ENCODE assay signal across 9 mouse cellular contexts in the genomic region with DNA sequence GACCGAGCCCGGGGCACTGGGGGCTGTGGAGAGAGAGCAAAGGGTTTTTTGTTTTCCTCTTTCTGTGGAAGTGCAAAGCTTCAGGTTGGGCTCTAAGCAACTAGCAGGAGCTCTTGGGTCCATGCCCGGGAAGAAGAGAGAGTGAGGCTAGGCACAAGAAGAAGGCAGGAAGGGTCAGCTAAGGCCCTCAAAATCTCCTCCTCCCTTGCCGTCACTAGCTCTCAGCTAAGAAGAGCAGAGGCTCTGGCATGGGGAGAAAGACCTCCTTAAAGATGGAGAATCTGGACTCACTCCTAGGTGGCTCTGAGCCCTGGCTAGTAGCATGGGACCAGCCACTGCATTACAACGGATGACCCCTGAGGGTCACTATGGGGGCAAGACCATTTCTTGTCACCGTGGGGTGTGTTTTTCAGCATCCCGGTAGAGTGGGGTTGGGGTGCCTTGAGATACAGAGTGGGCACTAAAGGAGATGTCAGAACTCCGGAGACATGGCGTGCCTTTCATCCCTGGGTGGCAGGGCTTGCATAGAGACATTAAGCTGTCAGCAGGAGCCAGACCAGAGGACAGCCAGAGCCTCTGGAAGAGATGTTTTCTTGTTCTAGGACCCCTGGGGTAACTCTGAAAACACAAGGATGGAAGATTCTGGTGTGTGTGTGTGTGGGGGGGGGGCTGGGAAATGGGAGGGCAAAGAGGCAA. TPM values are rescaled to one million over a fixed set of nuclear protein-coding genes. Genes with fewer than 3 reads are reported as not detected.
A peak's percentile ranks its signal among the peaks of the same experiment; 100 is the strongest.
DNase-seq lines count a peak whose midpoint lies in the region; ATAC-seq lines count a peak whose summit lies in the region.
"Had no signal": no experiment of that assay in that cellular context is flagged by ENCODE, and none has a peak within 500 bp of the region (broad histone marks: within the 10 kb centered on the region; RNA-seq: fewer than 3 reads in every experiment).

No protein-coding gene starts in this region.

- peaks cover 20% of the 10 kb centered on the region for H3K4me1 ChIP-seq in midbrain, embryonic 11.5 days (ENCODE audit: control insufficient read depth, insufficient read depth, low read length)
- peaks cover 12% of the 10 kb centered on the region; the same call in 1 of the 2 replicates for H3K4me1 ChIP-seq in midbrain, embryonic 14.5 days (ENCODE audit: control insufficient read depth, insufficient read depth, low read length)
- H3K4me1 ChIP-seq in intestine, embryonic 14.5 days (replicated peaks; ENCODE audit: control insufficient read depth, insufficient read depth, low read length): peaks cover 34% of the 10 kb centered on the region
- peaks cover 49% of the 10 kb centered on the region for H3K4me1 ChIP-seq in lung, embryonic 16.5 days (replicated peaks; ENCODE audit: control insufficient read depth, insufficient read depth, low read length)

- no peak overlapping the region for H3K27ac ChIP-seq in midbrain, embryonic 11.5 days (ENCODE audit: low read depth, low read length)
- no peak overlapping the region for H3K27ac ChIP-seq in midbrain, embryonic 14.5 days (replicated peaks; ENCODE audit: low read depth, low read length)
- H3K27ac ChIP-seq in intestine, embryonic 14.5 days (ENCODE audit: low read depth): peak overlapping the region; percentile 51; the same call in 1 of the 2 replicates
- peak overlapping the region; percentile 69 for H3K27ac ChIP-seq in lung, embryonic 16.5 days (ENCODE audit: low read length)
- H3K27ac ChIP-seq: midbrain, embryonic 12.5 days had no signal

- no peak overlapping the region for H3K9ac ChIP-seq in midbrain, embryonic 11.5 days (ENCODE audit: low read length)
- no peak overlapping the region for H3K9ac ChIP-seq in midbrain, embryonic 14.5 days (replicated peaks; ENCODE audit: low read length)
- no peak overlapping the region for H3K9ac ChIP-seq in intestine, embryonic 14.5 days (ENCODE audit: low read length)
- H3K9ac ChIP-seq in lung, embryonic 16.5 days (ENCODE audit: low read length): no peak overlapping the region; the same call in 1 of the 2 replicates
- H3K9ac ChIP-seq: midbrain, embryonic 12.5 days had no signal

- H3K36me3 ChIP-seq in midbrain, embryonic 11.5 days (ENCODE audit: control insufficient read depth, insufficient read depth, low read length): no peaks in the 10 kb centered on the region
- 0 out of 2 replicates have a peak, but pooled peaks cover 6% of the 10 kb centered on the region for H3K36me3 ChIP-seq in midbrain, embryonic 14.5 days (ENCODE audit: control insufficient read depth, insufficient read depth, low read length)
- no peaks in the 10 kb centered on the region for H3K36me3 ChIP-seq in intestine, embryonic 14.5 days (ENCODE audit: control insufficient read depth, insufficient read depth, low read length)
- no peaks in the 10 kb centered on the region for H3K36me3 ChIP-seq in lung, embryonic 16.5 days (ENCODE audit: control insufficient read depth, insufficient read depth, low read length)

- no peaks in the 10 kb centered on the region for H3K9me3 ChIP-seq in midbrain, embryonic 11.5 days (ENCODE audit: control insufficient read depth, low read length)
- H3K9me3 ChIP-seq in midbrain, embryonic 14.5 days (ENCODE audit: control insufficient read depth, low read length): no peaks in the 10 kb centered on the region
- H3K9me3 ChIP-seq in intestine, embryonic 14.5 days (ENCODE audit: control insufficient read depth, low read length): no peaks in the 10 kb centered on the region
- no peaks in the 10 kb centered on the region for H3K9me3 ChIP-seq in lung, embryonic 16.5 days (ENCODE audit: control insufficient read depth, low read length)
- H3K9me3 ChIP-seq: midbrain, embryonic 12.5 days had no signal

- no peak overlapping the region for H3K4me2 ChIP-seq in midbrain, embryonic 11.5 days
- no peak overlapping the region for H3K4me2 ChIP-seq in midbrain, embryonic 14.5 days (ENCODE audit: low read length)
- no peak overlapping the region for H3K4me2 ChIP-seq in intestine, embryonic 14.5 days (ENCODE audit: low read length)
- no peak overlapping the region for H3K4me2 ChIP-seq in lung, embryonic 16.5 days (ENCODE audit: low read depth, low read length)
- H3K4me2 ChIP-seq: midbrain, embryonic 12.5 days had no signal

- ATAC-seq in midbrain, embryonic 11.5 days (ENCODE audit: low FRiP score): 0 out of 2 replicates have a peak, but pooled peaks have one; percentile 16
- no peak for ATAC-seq in midbrain, embryonic 14.5 days (ENCODE audit: low FRiP score, low TSS enrichment)
- ATAC-seq in intestine, embryonic 14.5 days (replicated peaks; ENCODE audit: low FRiP score, low TSS enrichment, low read depth): no peak
- ATAC-seq in lung, embryonic 16.5 days (ENCODE audit: low read depth): peak; percentile 3; the same call in 1 of the 2 replicates
- no peak for ATAC-seq in inflammation-experienced regulatory T-cells, adult 6 months

- H3K4me3 ChIP-seq in midbrain, embryonic 11.5 days (ENCODE audit: low read depth, low read length): no peak overlapping the region
- H3K4me3 ChIP-seq in midbrain, embryonic 14.5 days (replicated peaks; ENCODE audit: low read depth, low read length): no peak overlapping the region
- H3K4me3 ChIP-seq in intestine, embryonic 14.5 days (ENCODE audit: low read depth, low read length): no peak overlapping the region
- no peak overlapping the region for H3K4me3 ChIP-seq in lung, embryonic 16.5 days (ENCODE audit: low read length)
- H3K4me3 ChIP-seq: midbrain, embryonic 12.5 days had no signal

- 28% methylated on average over 9 of the region's 9 CpGs for WGBS in midbrain, embryonic 11.5 days
- WGBS in midbrain, embryonic 14.5 days: 26% methylated on average over 9 of the region's 9 CpGs
- 45% methylated on average over 9 of the region's 9 CpGs for WGBS in intestine, embryonic 14.5 days
- 37% methylated on average over 9 of the region's 9 CpGs for WGBS in lung, embryonic 16.5 days

- H3K27me3 ChIP-seq in midbrain, embryonic 11.5 days (ENCODE audit: control insufficient read depth, insufficient read depth, low read length): 0 out of 2 replicates have a peak, but pooled peaks cover 2% of the 10 kb centered on the region
- H3K27me3 ChIP-seq in midbrain, embryonic 14.5 days (ENCODE audit: control insufficient read depth, insufficient read depth, low read length): no peaks in the 10 kb centered on the region
- no peaks in the 10 kb centered on the region for H3K27me3 ChIP-seq in intestine, embryonic 14.5 days (replicated peaks; ENCODE audit: control insufficient read depth, insufficient read depth, low read length)
- H3K27me3 ChIP-seq in lung, embryonic 16.5 days (ENCODE audit: control insufficient read depth, insufficient read depth, low read depth, low read length): no peaks in the 10 kb centered on the region

- DNase-seq in embryo, embryonic 10.5 days (ENCODE audit: low spot score): peak; percentile 48
- no peak for DNase-seq in embryo, embryonic 10 days (ENCODE audit: low spot score)
- no peak for DNase-seq in midbrain, embryonic 11.5 days (ENCODE audit: low spot score, missing footprints)
- no peak for DNase-seq in midbrain, embryonic 14.5 days
- DNase-seq in intestine, embryonic 14.5 days (ENCODE audit: low spot score): no peak
- no peak for DNase-seq in c-Kit-positive CD71-positive TER-119-positive erythroid progenitor cells, embryonic 14.5 days (ENCODE audit: low spot score)

RNA-seq across cellular contexts. Expression of gene Cdc42ep4, which starts 54.8 kb away (rescaled TPM):
- 54.6 and 60.4 TPM in 2 replicates for polyA plus RNA-seq in midbrain, embryonic 11.5 days (2014; fragmentation: Nextera tagmentation; extraction: Ambion mirVana)
- 45.4 and 49.5 TPM in 2 replicates for polyA plus RNA-seq in midbrain, embryonic 14.5 days (2014; fragmentation: Nextera tagmentation; extraction: Ambion mirVana)
- polyA plus RNA-seq in intestine, embryonic 14.5 days (2014; fragmentation: Nextera tagmentation; extraction: Ambion mirVana): 46.8 and 52.0 TPM in 2 replicates
- 129 and 130 TPM in 2 replicates for polyA plus RNA-seq in lung, embryonic 16.5 days (2015; fragmentation: Nextera tagmentation; extraction: Ambion mirVana)
- 1 to 10 TPM; 1.2 to 2.9 (median 1.5) TPM for polyA plus RNA-seq in inflammation-experienced regulatory T-cells, adult 6 months (2017; shearing (Covaris generic))

Comparison
In these comparisons a context has a peak if more than half of its experiments do, and no peak if none do; other contexts are left out.
1. ATAC-seq: peak in midbrain, embryonic 11.5 days (single experiment) and lung, embryonic 16.5 days (single experiment); none in midbrain, embryonic 14.5 days (single experiment), intestine, embryonic 14.5 days (single experiment) and inflammation-experienced regulatory T-cells, adult 6 months (single experiment).
2. H3K27ac ChIP-seq: peak in intestine, embryonic 14.5 days (single experiment) and lung, embryonic 16.5 days (single experiment); none in midbrain, embryonic 11.5 days (single experiment) and midbrain, embryonic 14.5 days (single experiment).
3. RNA of gene Cdc42ep4, which starts 54.8 kb away (polyA plus RNA-seq): 129 to 130 TPM in lung, embryonic 16.5 days, 54.6 to 60.4 TPM in midbrain, embryonic 11.5 days, 45.4 to 49.5 TPM in midbrain, embryonic 14.5 days and 46.8 to 52.0 TPM in intestine, embryonic 14.5 days; 1.2 to 2.9 TPM in inflammation-experienced regulatory T-cells, adult 6 months; every median in the first group is over 10 times any median in the second.